Mouse (Mus musculus) heart, embryonic 10.5 days (tissue): ENCODE data around the gene Dhrs7c. TPM values are rescaled to one million over a fixed set of nuclear protein-coding genes. Genes with fewer than 3 reads are reported as not detected.

Source experiments
- DNase-seq: peaks from one replicate; pipeline ENCODE4 v3.0.0-alpha.2; 2017; ENCODE audit warnings: low spot score
- H3K27ac ChIP-seq: fragments of 300-500 bp; sonication (generic); 2 replicates; pipeline ENCODE4 v1.5.1; 2016; ENCODE audit warnings: mild to moderate bottlenecking
- H3K27me3 ChIP-seq: fragments of 300-500 bp; sonication (generic); 2 replicates; pipeline ENCODE4 v1.6.1; 2016; ENCODE audit warnings: mild to moderate bottlenecking; ENCODE audit not compliant: poor library complexity, insufficient read depth, severe bottlenecking
- H3K36me3 ChIP-seq: fragments of 300-500 bp; sonication (generic); 2 replicates; pipeline ENCODE4 v1.6.1; 2016; ENCODE audit warnings: mild to moderate bottlenecking, moderate library complexity
- H3K4me1 ChIP-seq: fragments of 300-500 bp; sonication (generic); 2 replicates; pipeline ENCODE4 v1.6.1; 2016; ENCODE audit warnings: mild to moderate bottlenecking
- H3K4me3 ChIP-seq: fragments of 300-500 bp; sonication (generic); 2 replicates; pipeline ENCODE4 v1.5.1; 2016; ENCODE audit warnings: mild to moderate bottlenecking, moderate library complexity
- H3K9me3 ChIP-seq: fragments of 300-500 bp; sonication (generic); 2 replicates; pipeline ENCODE4 v1.6.1; 2016; ENCODE audit warnings: mild to moderate bottlenecking, moderate library complexity
- WGBS: fragments of 180-500 bp; shearing (Covaris S2); methylation state at CpG from one replicate; pipeline ENCODE4 v1.1.7; 2016; 5-methylcytosine and 5-hydroxymethylcytosine counted together
- polyA plus RNA-seq: library from polyadenylated mRNA; unstranded; fragments of >200 nt; fragmentation: Nextera tagmentation; extraction: Ambion mirVana; gene quantifications from 2 replicates; pipeline ENCODE4 v1.2.1, GENCODE M21; 2016

Dhrs7c gene
- polyA plus RNA-seq, 1 experiment from 2014 or later: not detected

GRCm38 (mm10) chr11:67855035-67855434 lies 57.0 kb downstream of the Dhrs7c start:
- H3K36me3 ChIP-seq: no peaks in the 10 kb centered on the region
- no peaks in the 10 kb centered on the region for H3K27me3 ChIP-seq
- no peak overlapping the region for H3K4me3 ChIP-seq
- WGBS: 25% methylated on average over 2 of the region's 2 CpGs
- H3K9me3 ChIP-seq: no peaks in the 10 kb centered on the region
- H3K4me1 ChIP-seq: no peaks in the 10 kb centered on the region; the same call in 1 of the 2 replicates
- no peak overlapping the region for H3K27ac ChIP-seq
- no peak for DNase-seq

DNA sequence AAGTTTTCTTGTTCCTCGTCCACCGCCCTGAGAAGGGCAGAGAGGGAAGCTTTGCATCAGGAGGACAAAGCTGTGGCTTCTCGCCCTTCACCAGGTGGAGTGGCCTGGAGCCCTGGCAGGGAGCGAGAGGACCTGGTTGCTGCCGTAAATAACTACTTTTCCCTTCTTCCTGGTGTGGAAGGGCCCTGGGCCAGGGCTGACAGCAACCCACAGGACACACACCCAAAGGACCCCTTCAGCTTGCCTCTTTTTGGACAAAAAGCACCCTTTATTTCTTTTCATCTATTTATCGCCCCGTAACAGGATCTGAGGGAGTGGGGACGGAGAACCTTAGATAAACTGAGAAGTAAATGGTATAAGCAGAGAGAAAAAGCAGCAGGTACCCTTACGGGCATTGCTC lies 60.5 kb downstream of the Dhrs7c start:
- Histone ChIP-seq H3K4me1 (peaks cover 12% of the 10 kb centered on the region), H3K27me3 (no peaks in the 10 kb centered on the region), H3K4me3 (no peak overlapping the region), H3K36me3 (no peaks in the 10 kb centered on the region), H3K27ac (no peak overlapping the region), H3K9me3 (no peaks in the 10 kb centered on the region)
- WGBS: 83% methylated on average over 9 of the region's 9 CpGs
- peak; percentile 67 for DNase-seq

GRCm38 (mm10) chr11:67860743-67861398 lies 62.9 kb downstream of the Dhrs7c start:
- Histone ChIP-seq H3K4me1 (peaks cover 12% of the 10 kb centered on the region), H3K27me3 (no peaks in the 10 kb centered on the region), H3K27ac (peak overlapping the region; percentile 56; the same call in 1 of the 2 replicates), H3K4me3 (no peak overlapping the region), H3K36me3 (no peaks in the 10 kb centered on the region), H3K9me3 (no peaks in the 10 kb centered on the region)
- 50% methylated on average over 7 of the region's 7 CpGs for WGBS
- DNase-seq: no peak

DNA sequence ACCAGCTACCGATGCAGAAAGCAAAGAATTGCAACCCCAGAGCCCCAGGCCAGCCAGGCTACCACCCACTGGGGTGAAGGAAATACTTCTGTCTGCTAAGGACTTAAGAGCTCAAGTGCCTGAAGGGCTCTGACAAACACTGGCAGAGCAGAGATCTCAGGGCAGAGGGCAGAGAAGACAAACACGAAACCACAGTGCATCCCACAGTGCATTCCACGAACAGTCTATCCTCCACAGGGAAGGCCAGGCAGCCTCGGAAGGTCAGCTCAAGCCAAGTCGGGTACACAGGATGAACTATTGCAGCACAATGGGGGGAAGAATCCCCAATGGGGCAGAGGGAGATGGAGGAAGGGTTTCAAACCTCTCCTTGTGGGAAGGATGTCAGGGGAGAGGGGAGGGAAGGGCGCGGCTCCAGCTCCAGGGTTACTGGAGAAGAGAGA lies 63.4 kb downstream of the Dhrs7c start:
- H3K9me3 ChIP-seq: no peaks in the 10 kb centered on the region
- H3K4me1 ChIP-seq: peaks cover 12% of the 10 kb centered on the region
- peak; percentile 62 for DNase-seq
- no peaks in the 10 kb centered on the region for H3K36me3 ChIP-seq
- H3K27ac ChIP-seq: peak overlapping the region; percentile 56; the same call in 1 of the 2 replicates
- H3K4me3 ChIP-seq: peak overlapping the region; percentile 19
- 5% methylated on average over 7 of the region's 7 CpGs for WGBS
- no peaks in the 10 kb centered on the region for H3K27me3 ChIP-seq

DNA sequence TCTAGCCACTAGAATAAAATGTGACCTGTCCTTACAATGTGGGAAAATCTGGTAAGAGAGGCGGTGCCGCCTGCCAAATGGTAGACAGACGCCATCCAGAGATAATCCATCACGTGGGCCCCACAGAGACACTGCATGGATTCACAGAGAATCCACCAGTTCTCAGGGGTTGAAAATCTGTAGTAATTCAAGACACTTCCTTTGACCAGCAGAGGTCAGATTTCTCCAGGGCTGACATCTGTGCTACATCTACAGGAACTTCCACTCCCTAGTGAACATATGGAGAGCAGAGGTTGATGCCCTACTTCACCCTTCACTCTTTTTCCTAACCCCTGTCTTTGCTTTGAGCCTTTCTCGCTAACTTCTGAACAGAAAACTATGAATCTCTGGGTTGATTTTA lies 67.1 kb downstream of the Dhrs7c start:
- no peaks in the 10 kb centered on the region for H3K36me3 ChIP-seq
- H3K4me1 ChIP-seq: peaks cover 12% of the 10 kb centered on the region
- H3K27ac ChIP-seq: no peak overlapping the region
- H3K4me3 ChIP-seq: no peak overlapping the region
- no peaks in the 10 kb centered on the region for H3K27me3 ChIP-seq
- peak; percentile 50 for DNase-seq
- 66% methylated on average over 5 of the region's 5 CpGs for WGBS
- H3K9me3 ChIP-seq: no peaks in the 10 kb centered on the region

Other genes with a start within 250 kb of the Dhrs7c start
- not detected in 2 replicates for gene Rcvrn, start 102.9 kb upstream of the Dhrs7c start, polyA plus RNA-seq
- 0.03 TPM in 1 of 2 replicates, not detected in the other for gene Glp2r, start 27.0 kb upstream of the Dhrs7c start, polyA plus RNA-seq
- not detected in 2 replicates for gene Gsg1l2, start 23.6 kb upstream of the Dhrs7c start, polyA plus RNA-seq
- gene Usp43, start 124.0 kb downstream of the Dhrs7c start, polyA plus RNA-seq: 0.24 and 0.36 TPM in 2 replicates
- 0.35 and 0.48 TPM in 2 replicates for gene Cfap52, start 167.5 kb downstream of the Dhrs7c start, polyA plus RNA-seq
- 53.3 and 57.1 TPM in 2 replicates for gene Stx8, start 168.0 kb downstream of the Dhrs7c start, polyA plus RNA-seq